Comparison of ENCODE assay signal across 17 mouse cellular contexts in genomic region chrX:98452026-98452425, GRCm38 (mm10).
DNase-seq lines count a peak whose midpoint lies in the region; ATAC-seq and TF ChIP-seq lines count a peak whose summit lies in the region.
"Had no signal": no experiment of that assay in that cellular context is flagged by ENCODE, and none has a peak within 500 bp of the region (broad histone marks: within the 10 kb centered on the region; RNA-seq: fewer than 3 reads in every experiment).

No protein-coding gene starts in this region.

- peak; percentile 77 to 84 for DNase-seq in cerebellum, postnatal 10 days
- DNase-seq in cerebellum, adult 9-10 months, result no peak
- peak; percentile 5 to 13 for DNase-seq in heart, adult 18-20 months
- peak; percentile 69 for DNase-seq in midbrain, postnatal 0 days (ENCODE audit: low spot score)
- DNase-seq in skeletal muscle tissue, adult 2 months (ENCODE audit: low read depth, low spot score), result peak; percentile 21
- DNase-seq in urinary bladder, postnatal 14 days (ENCODE audit: low spot score), result no peak
- DNase-seq: B cell, adult 2 months; cerebellum, adult 8-10 months; heart, postnatal 10 days; kidney, postnatal 10 days; liver; lung, adult 2 months; spleen, adult 18-20 months had no signal

- H3K4me1 ChIP-seq in heart, embryonic 11.5 days (ENCODE audit: control insufficient read depth, insufficient read depth, low read length), result no peaks in the 10 kb centered on the region
- H3K4me1 ChIP-seq in midbrain, postnatal 0 days (ENCODE audit: insufficient read depth, low read length), result no peaks in the 10 kb centered on the region
- no peaks in the 10 kb centered on the region for H3K4me1 ChIP-seq in midbrain, embryonic 15.5 days

- H3K9ac ChIP-seq in heart, embryonic 11.5 days (ENCODE audit: low read depth, low read length), result no peak overlapping the region
- H3K9ac ChIP-seq in midbrain, postnatal 0 days (replicated peaks; ENCODE audit: low read length, poor library complexity, severe bottlenecking), result no peak overlapping the region
- no peak overlapping the region for H3K9ac ChIP-seq in midbrain, embryonic 15.5 days

- WGBS in heart, embryonic 11.5 days (ENCODE audit: insufficient replicate concordance), result 51% methylated on average over 2 of the region's 2 CpGs
- WGBS in midbrain, postnatal 0 days, result 76% methylated on average over 2 of the region's 2 CpGs
- WGBS in midbrain, embryonic 15.5 days, result 72% methylated on average over 2 of the region's 2 CpGs

- no peaks in the 10 kb centered on the region for H3K27me3 ChIP-seq in heart, embryonic 11.5 days (ENCODE audit: control insufficient read depth, insufficient read depth, low read length)
- no peaks in the 10 kb centered on the region for H3K27me3 ChIP-seq in midbrain, postnatal 0 days (ENCODE audit: insufficient read depth, low read length)
- H3K27me3 ChIP-seq in midbrain, embryonic 15.5 days (replicated peaks), result no peaks in the 10 kb centered on the region

- no peaks in the 10 kb centered on the region for H3K9me3 ChIP-seq in heart, embryonic 11.5 days (replicated peaks; ENCODE audit: control insufficient read depth, low read length)
- no peaks in the 10 kb centered on the region for H3K9me3 ChIP-seq in midbrain, postnatal 0 days (ENCODE audit: low read length)
- no peaks in the 10 kb centered on the region for H3K9me3 ChIP-seq in midbrain, embryonic 15.5 days

- H3K36me3 ChIP-seq in heart, embryonic 11.5 days (ENCODE audit: control insufficient read depth, insufficient read depth, low read length), result no peaks in the 10 kb centered on the region
- no peaks in the 10 kb centered on the region for H3K36me3 ChIP-seq in midbrain, postnatal 0 days (ENCODE audit: insufficient read depth, low read length)
- H3K36me3 ChIP-seq in midbrain, embryonic 15.5 days (replicated peaks), result no peaks in the 10 kb centered on the region

- no peak for ATAC-seq in heart, embryonic 11.5 days (replicated peaks; ENCODE audit: insufficient number of reproducible peaks, low FRiP score, low TSS enrichment)
- no peak for ATAC-seq in midbrain, postnatal 0 days (ENCODE audit: low FRiP score)
- ATAC-seq in midbrain, embryonic 15.5 days (replicated peaks), result no peak

- TF ChIP-seq CTCF in midbrain, postnatal 0 days (IDR thresholded peaks at IDR 0.05), result no peak

- no peak overlapping the region for H3K27ac ChIP-seq in heart, embryonic 11.5 days (ENCODE audit: low read depth, low read length)
- H3K27ac ChIP-seq in midbrain, postnatal 0 days (ENCODE audit: low read depth, low read length), result no peak overlapping the region
- no peak overlapping the region for H3K27ac ChIP-seq in midbrain, embryonic 15.5 days
- H3K27ac ChIP-seq: heart, adult 2 months; stomach, postnatal 0 days had no signal

- H3K4me2 ChIP-seq in heart, embryonic 11.5 days, result no peak overlapping the region
- no peak overlapping the region for H3K4me2 ChIP-seq in midbrain, postnatal 0 days (ENCODE audit: low read depth, low read length, poor library complexity, severe bottlenecking)
- no peak overlapping the region for H3K4me2 ChIP-seq in midbrain, embryonic 15.5 days

- no peak overlapping the region for H3K4me3 ChIP-seq in heart, embryonic 11.5 days (ENCODE audit: low read depth, low read length)
- H3K4me3 ChIP-seq in midbrain, postnatal 0 days (ENCODE audit: low read depth, low read length), result no peak overlapping the region
- H3K4me3 ChIP-seq in midbrain, embryonic 15.5 days, result no peak overlapping the region
- H3K4me3 ChIP-seq: heart, adult 2 months had no signal

Comparison
In these comparisons a context has a peak if more than half of its experiments do, and no peak if none do; other contexts are left out.
1. DNase-seq: peak in cerebellum, postnatal 10 days (2 of 2), heart, adult 18-20 months (2 of 2), midbrain, postnatal 0 days (single experiment) and skeletal muscle tissue, adult 2 months (single experiment); none in cerebellum, adult 9-10 months (single experiment) and urinary bladder, postnatal 14 days (single experiment).